In genomic region chr1:40266431-40267260, GRCm38 (mm10) we compare ENCODE assay signal across 8 mouse cellular contexts. TPM values are rescaled to one million over a fixed set of nuclear protein-coding genes. Genes with fewer than 3 reads are reported as not detected.
DNase-seq lines count a peak whose midpoint lies in the region; ATAC-seq lines count a peak whose summit lies in the region.

No protein-coding gene starts in this region.

- DNase-seq in adrenal gland, adult 18-20 months (ENCODE audit: low spot score in 2 of 2), result peak; percentile 76 to 77
- peak; percentile 66 to 74 for DNase-seq in cerebellum, postnatal 36 days
- peak; percentile 46 to 60 for DNase-seq in frontal cortex, postnatal 36 days (ENCODE audit: low spot score in 2 of 2)
- peak; percentile 61 for DNase-seq in hindbrain, embryonic 14.5 days (ENCODE audit: low spot score)
- DNase-seq in left cerebral cortex, adult 11 months (ENCODE audit: low spot score), result peak; percentile 17
- DNase-seq in lung, postnatal 25 days (ENCODE audit: low spot score), result peak; percentile 80
- peak; percentile 76 to 82 for DNase-seq in right cerebral cortex, postnatal 10 days (ENCODE audit: low spot score in 2 of 2)
- no peak for DNase-seq in T-cell, adult 2 months (ENCODE audit: low spot score)

- no peaks in the 10 kb centered on the region for H3K9me3 ChIP-seq in hindbrain, embryonic 14.5 days (ENCODE audit: control insufficient read depth, low read length)

- H3K4me1 ChIP-seq in hindbrain, embryonic 14.5 days (replicated peaks; ENCODE audit: control insufficient read depth, insufficient read depth, low read length), result peaks cover 6% of the 10 kb centered on the region

- peak overlapping the region; percentile 65 for H3K9ac ChIP-seq in hindbrain, embryonic 14.5 days

- no peaks in the 10 kb centered on the region for H3K36me3 ChIP-seq in hindbrain, embryonic 14.5 days (replicated peaks; ENCODE audit: control insufficient read depth, insufficient read depth)

- WGBS in hindbrain, embryonic 14.5 days, result 4% methylated on average over 36 of the region's 36 CpGs

- H3K27me3 ChIP-seq in hindbrain, embryonic 14.5 days (ENCODE audit: control insufficient read depth, insufficient read depth, low read length), result no peaks in the 10 kb centered on the region

- peak; percentile 76 for ATAC-seq in hindbrain, embryonic 14.5 days (ENCODE audit: low FRiP score)

- H3K4me2 ChIP-seq in hindbrain, embryonic 14.5 days (replicated peaks), result peak overlapping the region; percentile 87

- peak overlapping the region; percentile 38 for H3K4me3 ChIP-seq in hindbrain, embryonic 14.5 days (replicated peaks; ENCODE audit: low read length)

- H3K27ac ChIP-seq in hindbrain, embryonic 14.5 days, result no peak overlapping the region

RNA-seq across cellular contexts. Expression of gene Il1r1, which starts 41.8 kb away (rescaled TPM):
- 1 to 10 TPM; 3.6 to 4.3 TPM for total RNA-seq in adrenal gland, adult 18-20 months (2021)
- polyA plus RNA-seq in hindbrain, embryonic 14.5 days (2014; fragmentation: Nextera tagmentation; extraction: Ambion mirVana), result 0.66 and 0.70 TPM in 2 replicates

RNA-seq across cellular contexts. Expression of gene Il1rl2, which starts 57.8 kb away (rescaled TPM):
- 1 to 10 TPM; 1.0 to 1.3 TPM for total RNA-seq in adrenal gland, adult 18-20 months (2021)
- polyA plus RNA-seq in hindbrain, embryonic 14.5 days (2014; fragmentation: Nextera tagmentation; extraction: Ambion mirVana), result 1.0 and 1.3 TPM in 2 replicates
